In the genomic region with DNA sequence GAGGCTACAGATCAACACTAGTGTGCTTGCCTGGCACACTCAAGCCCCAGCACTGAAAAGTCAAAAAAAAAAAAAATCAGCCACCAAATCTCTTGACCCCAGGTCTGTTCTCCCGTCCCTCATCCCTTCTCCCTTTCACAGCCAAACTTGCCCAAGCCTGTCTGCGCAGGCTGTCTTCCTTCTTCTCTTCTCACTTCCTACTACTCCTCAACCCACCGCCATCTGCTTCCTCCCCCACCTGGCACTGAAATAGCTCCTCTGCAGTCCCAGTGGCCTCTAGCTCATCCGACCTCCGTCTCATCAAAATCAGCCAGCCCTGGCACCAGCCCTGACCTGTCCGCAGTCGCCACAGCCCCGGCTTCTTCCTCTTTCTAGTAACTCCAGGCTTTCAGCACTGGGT, we compare ENCODE assay signal across 13 mouse cellular contexts. TPM values are rescaled to one million over a fixed set of nuclear protein-coding genes. Genes with fewer than 3 reads are reported as not detected.
A peak's percentile ranks its signal among the peaks of the same experiment; 100 is the strongest.
DNase-seq lines count a peak whose midpoint lies in the region; ATAC-seq and TF ChIP-seq lines count a peak whose summit lies in the region.
"Had no signal": no experiment of that assay in that cellular context is flagged by ENCODE, and none has a peak within 500 bp of the region (broad histone marks: within the 10 kb centered on the region; RNA-seq: fewer than 3 reads in every experiment).

No protein-coding gene starts in this region.

- H3K27ac ChIP-seq in heart, embryonic 10.5 days: peak overlapping the region; percentile 36; the same call in 1 of the 2 replicates
- peak overlapping the region; percentile 29; the same call in 1 of the 2 replicates for H3K27ac ChIP-seq in CH12.LX (ENCODE audit: insufficient read depth, low read depth)
- no peak overlapping the region for H3K27ac ChIP-seq in intestine, postnatal 0 days (ENCODE audit: low read depth, low read length)
- H3K27ac ChIP-seq: midbrain, embryonic 10.5 days; neural tube, embryonic 13.5 days had no signal

- H3K27me3 ChIP-seq in heart, embryonic 10.5 days (ENCODE audit: insufficient read depth, poor library complexity, severe bottlenecking): no peaks in the 10 kb centered on the region
- H3K27me3 ChIP-seq in CH12.LX (replicated peaks): no peaks in the 10 kb centered on the region
- no peaks in the 10 kb centered on the region; the same call in 1 of the 2 replicates for H3K27me3 ChIP-seq in intestine, postnatal 0 days (replicated peaks; ENCODE audit: control insufficient read depth, insufficient read depth, low read length)
- H3K27me3 ChIP-seq: neural tube, embryonic 13.5 days had no signal

- H3K36me3 ChIP-seq in heart, embryonic 10.5 days: no peaks in the 10 kb centered on the region
- H3K36me3 ChIP-seq in CH12.LX (replicated peaks in 1 of 2; ENCODE audit: control insufficient read depth in 1 of 2, insufficient read depth in 1 of 2, low read length in 1 of 2): no peaks in the 10 kb centered on the region
- no peaks in the 10 kb centered on the region for H3K36me3 ChIP-seq in intestine, postnatal 0 days (ENCODE audit: control insufficient read depth, insufficient read depth)
- H3K36me3 ChIP-seq: midbrain, embryonic 10.5 days; neural tube, embryonic 13.5 days had no signal

- H3K4me3 ChIP-seq in heart, embryonic 10.5 days: no peak overlapping the region
- H3K4me3 ChIP-seq in CH12.LX (replicated peaks in 1 of 3; ENCODE audit: low read depth in 2 of 3, low read length in 2 of 3, poor library complexity in 1 of 3): no peak overlapping the region
- H3K4me3 ChIP-seq in intestine, postnatal 0 days (ENCODE audit: low read depth, low read length): no peak overlapping the region
- H3K4me3 ChIP-seq: midbrain, embryonic 10.5 days; neural tube, embryonic 13.5 days had no signal

- TF ChIP-seq CTCF in CH12.LX (conservative IDR thresholded peaks at IDR 0.05 in 1 of 2, IDR thresholded peaks at IDR 0.05 in 1 of 2; ENCODE audit: low read depth in 2 of 2, low read length in 2 of 2): no peak
- no peak for TF ChIP-seq CTCF in intestine, postnatal 0 days (IDR thresholded peaks at IDR 0.05; ENCODE audit: low read depth)

- H3K4me2 ChIP-seq in CH12.LX (ENCODE audit: insufficient read depth, low read depth, poor library complexity, severe bottlenecking): peak overlapping the region; percentile 50; the same call in 1 of the 2 replicates
- H3K4me2 ChIP-seq in intestine, postnatal 0 days (replicated peaks; ENCODE audit: low read depth): no peak overlapping the region
- H3K4me2 ChIP-seq: neural tube, embryonic 13.5 days had no signal

- peak; percentile 98 for ATAC-seq in granulocyte monocyte progenitor cell, adult 5-6 weeks (replicated peaks; ENCODE audit: poor library complexity, severe bottlenecking)
- ATAC-seq in monocyte, adult 5-6 weeks (replicated peaks; ENCODE audit: insufficient number of reproducible peaks, low FRiP score, low TSS enrichment, poor library complexity, severe bottlenecking): 0 out of 2 replicates have a peak, but pooled peaks have one; percentile 14
- ATAC-seq in intestine, postnatal 0 days: no peak
- ATAC-seq: CD4-positive, CD25-positive, alpha-beta regulatory T cell, adult 4 months had no signal

- peak; percentile 26; the same call in 1 of the 2 replicates for TF ChIP-seq POLR2A in CH12.LX (IDR thresholded peaks at IDR 0.05; ENCODE audit: low read depth, low read length)

- 45% methylated on average over 8 of the region's 8 CpGs for WGBS in heart, embryonic 10.5 days
- 53% methylated on average over 8 of the region's 8 CpGs for WGBS in intestine, postnatal 0 days

- DNase-seq in heart, embryonic 10.5 days (ENCODE audit: low spot score): no peak
- DNase-seq in heart, adult 8-10 months (ENCODE audit: low spot score): no peak
- DNase-seq in CH12.LX (ENCODE audit: extremely low read depth): peak; percentile 66
- no peak for DNase-seq in heart, postnatal 4 days
- no peak for DNase-seq in Muller cell, postnatal 12 days (ENCODE audit: inconsistent ontology term)
- DNase-seq: gastrocnemius, postnatal 14 days; kidney, adult 18-20 months had no signal

- no peaks in the 10 kb centered on the region for H3K79me2 ChIP-seq in CH12.LX (replicated peaks; ENCODE audit: control insufficient read depth, extremely low read depth, insufficient read depth, poor library complexity, severe bottlenecking)

- in situ Hi-C loops in CH12.LX (cut with MboI; ENCODE audit: low pct_ligation_motif_present, low pct_unique_long_range_greater_than_20kb, low sequenced_read_pairs): no loop called here

- H3K9ac ChIP-seq in CH12.LX (ENCODE audit: insufficient read depth, low read depth): 0 out of 2 replicates have a peak overlapping the region, but pooled peaks have one; percentile 10
- no peak overlapping the region for H3K9ac ChIP-seq in intestine, postnatal 0 days (ENCODE audit: low read depth, low read length)
- H3K9ac ChIP-seq: neural tube, embryonic 13.5 days had no signal

- no peaks in the 10 kb centered on the region for H3K9me3 ChIP-seq in heart, embryonic 10.5 days
- H3K9me3 ChIP-seq in CH12.LX (replicated peaks; ENCODE audit: low read length): peaks cover 5% of the 10 kb centered on the region
- no peaks in the 10 kb centered on the region for H3K9me3 ChIP-seq in intestine, postnatal 0 days (ENCODE audit: control insufficient read depth)
- H3K9me3 ChIP-seq: midbrain, embryonic 10.5 days; neural tube, embryonic 13.5 days had no signal

- H3K4me1 ChIP-seq in heart, embryonic 10.5 days: no peaks in the 10 kb centered on the region
- peaks cover 13 to 23% of the 10 kb centered on the region in 2 experiments for H3K4me1 ChIP-seq in CH12.LX (ENCODE audit: control insufficient read depth in 1 of 2, insufficient read depth in 2 of 2)
- no peaks in the 10 kb centered on the region for H3K4me1 ChIP-seq in intestine, postnatal 0 days (replicated peaks; ENCODE audit: control insufficient read depth, insufficient read depth, low read length)
- H3K4me1 ChIP-seq: midbrain, embryonic 10.5 days; neural tube, embryonic 13.5 days had no signal

- TF ChIP-seq RAD21 in CH12.LX (IDR thresholded peaks at IDR 0.05; ENCODE audit: low read depth, low read length): no peak; the same call in 1 of the 2 replicates

- TF ChIP-seq EP300 in CH12.LX (IDR thresholded peaks at IDR 0.05; ENCODE audit: low read length): peak; percentile 75

- dilution Hi-C loops in CH12.LX (cut with MboI; ENCODE audit: extremely low pct_ligation_motif_present, extremely low pct_unique_long_range_greater_than_20kb, low sequenced_read_pairs): no loop called here

TF ChIP-seq in CH12.LX, 34 proteins besides CTCF, POLR2A, EP300 and RAD21 (continues in another document):
- peak; percentile 94 for TF ChIP-seq MEF2A (IDR thresholded peaks at IDR 0.05; ENCODE audit: borderline replicate concordance, low read depth, low read length)
- TF ChIP-seq ZKSCAN1 (IDR thresholded peaks at IDR 0.05; ENCODE audit: borderline replicate concordance, low read depth, low read length): no peak
- TF ChIP-seq CHD2 (IDR thresholded peaks at IDR 0.05; ENCODE audit: low read length): peak; percentile 70; the same call in 1 of the 2 replicates

RNA-seq across cellular contexts. Expression of a gene that starts 12.2 kb away (rescaled TPM):
- polyA plus RNA-seq in heart, embryonic 10.5 days (2016; fragmentation: Nextera tagmentation; extraction: Ambion mirVana): 1.9 and 8.5 TPM in 2 replicates
- 1 to 10 TPM in 3 of 4 experiments, under 1 TPM in 1; 0.92 to 1.7 (median 1.2) TPM for total RNA-seq in heart, adult 8-10 months (2022)
- 4.2 and 5.0 TPM in 2 replicates for total RNA-seq in CH12.LX (2012; rRNA removed)
- total RNA-seq in CH12.LX (2014; rRNA removed): 1.7 and 2.1 TPM in 2 replicates
- polyA plus RNA-seq in CH12.LX (2012; ENCODE audit: insufficient read length, low read depth): 8.3 and 8.4 TPM in 2 replicates
- total RNA-seq in granulocyte monocyte progenitor cell, adult 5-6 weeks (2014; fragmentation: Nextera tagmentation): 7.5 and 8.1 TPM in 2 replicates
- total RNA-seq in granulocyte monocyte progenitor cell, adult 5-6 weeks (2017): 1.6 and 2.5 TPM in 2 replicates
- 0.75 to 1.8 TPM (median 0.95 TPM) in 3 replicates for total RNA-seq in monocyte, adult 5-6 weeks (2017)
- 1 to 10 TPM; 1.4 TPM for total RNA-seq in heart, postnatal 4 days (2021)
- 1.1 and 1.3 TPM in 2 replicates for polyA plus RNA-seq in intestine, postnatal 0 days (2015; fragmentation: Nextera tagmentation; extraction: Ambion mirVana)

RNA-seq across cellular contexts. Expression of a gene that starts 21.5 kb away (rescaled TPM):
- 1.7 and 2.2 TPM in 2 replicates for polyA plus RNA-seq in heart, embryonic 10.5 days (2016; fragmentation: Nextera tagmentation; extraction: Ambion mirVana)
- total RNA-seq in heart, adult 8-10 months (2022): 10 to 100 TPM; 68.8 to 84.0 (median 69.8) TPM
- 50.7 and 55.6 TPM in 2 replicates for total RNA-seq in CH12.LX (2012; rRNA removed)
- 24.3 and 25.3 TPM in 2 replicates for total RNA-seq in CH12.LX (2014; rRNA removed)
- 38.3 and 43.0 TPM in 2 replicates for polyA plus RNA-seq in CH12.LX (2012; ENCODE audit: insufficient read length, low read depth)
- 5.7 and 8.5 TPM in 2 replicates for total RNA-seq in granulocyte monocyte progenitor cell, adult 5-6 weeks (2014; fragmentation: Nextera tagmentation)
- 4.9 and 6.5 TPM in 2 replicates for total RNA-seq in granulocyte monocyte progenitor cell, adult 5-6 weeks (2017)
- total RNA-seq in monocyte, adult 5-6 weeks (2017): 34.4 to 77.7 TPM (median 40.4 TPM) in 3 replicates
- 10 to 100 TPM; 50.2 to 51.1 TPM for total RNA-seq in heart, postnatal 4 days (2021)
- polyA plus RNA-seq in intestine, postnatal 0 days (2015; fragmentation: Nextera tagmentation; extraction: Ambion mirVana): 1.4 and 1.6 TPM in 2 replicates

RNA-seq across cellular contexts. Expression of a gene that starts 44.0 kb away (rescaled TPM):
- polyA plus RNA-seq in heart, embryonic 10.5 days (2016; fragmentation: Nextera tagmentation; extraction: Ambion mirVana): 49.8 and 52.8 TPM in 2 replicates
- 100 to 1,000 TPM; 133 to 158 (median 141) TPM for total RNA-seq in heart, adult 8-10 months (2022)
- 141 and 157 TPM in 2 replicates for total RNA-seq in CH12.LX (2012; rRNA removed)
- total RNA-seq in CH12.LX (2014; rRNA removed): 63.8 and 66.1 TPM in 2 replicates
- 169 and 221 TPM in 2 replicates for polyA plus RNA-seq in CH12.LX (2012; ENCODE audit: insufficient read length, low read depth)
- total RNA-seq in granulocyte monocyte progenitor cell, adult 5-6 weeks (2014; fragmentation: Nextera tagmentation): 48.1 and 62.9 TPM in 2 replicates
- total RNA-seq in granulocyte monocyte progenitor cell, adult 5-6 weeks (2017): 0.82 and 6.5 TPM in 2 replicates
- total RNA-seq in monocyte, adult 5-6 weeks (2017): 5.8 to 19.1 TPM (median 6.2 TPM) in 3 replicates
- total RNA-seq in heart, postnatal 4 days (2021): 10 to 100 TPM; 96.7 to 98.0 TPM
- polyA plus RNA-seq in intestine, postnatal 0 days (2015; fragmentation: Nextera tagmentation; extraction: Ambion mirVana): 122 and 123 TPM in 2 replicates

RNA-seq across cellular contexts. Expression of a gene that starts 58.6 kb away (rescaled TPM):
- polyA plus RNA-seq in heart, embryonic 10.5 days (2016; fragmentation: Nextera tagmentation; extraction: Ambion mirVana): 9.7 and 13.5 TPM in 2 replicates
- 1 to 10 TPM; 4.6 to 6.3 (median 5.3) TPM for total RNA-seq in heart, adult 8-10 months (2022)
- total RNA-seq in CH12.LX (2012; rRNA removed): 5.6 and 7.9 TPM in 2 replicates
- 0.81 and 0.99 TPM in 2 replicates for total RNA-seq in CH12.LX (2014; rRNA removed)
- polyA plus RNA-seq in CH12.LX (2012; ENCODE audit: insufficient read length, low read depth): 16.3 and 19.5 TPM in 2 replicates
- total RNA-seq in granulocyte monocyte progenitor cell, adult 5-6 weeks (2014; fragmentation: Nextera tagmentation): 6.3 and 14.3 TPM in 2 replicates
- total RNA-seq in granulocyte monocyte progenitor cell, adult 5-6 weeks (2017): 1.8 and 2.8 TPM in 2 replicates
- 0.85 to 4.5 TPM in 2 of 3 replicates, not detected in the other for total RNA-seq in monocyte, adult 5-6 weeks (2017)
- 10 to 100 TPM; 31.3 to 31.8 TPM for total RNA-seq in heart, postnatal 4 days (2021)
- polyA plus RNA-seq in intestine, postnatal 0 days (2015; fragmentation: Nextera tagmentation; extraction: Ambion mirVana): 7.9 and 8.9 TPM in 2 replicates
